Mouse (Mus musculus): ENCODE data around the gene Vstm2b. TPM values are rescaled to one million over a fixed set of nuclear protein-coding genes. Genes with fewer than 3 reads are reported as not detected.

Gene Vstm2b
- polyA plus RNA-seq (2016; fragmentation: Nextera tagmentation; extraction: Ambion mirVana) = 7.4 and 9.0 TPM in 2 replicates

GRCm38 (mm10) chr7:40898096-40898710, at the start of gene Vstm2b:
Gene Vstm2b, plus strand, starts transcription at chr7:40898328.
- Histone ChIP-seq H3K36me3 (no peaks in the 10 kb centered on the region), H3K27ac (peak within 1 kb of the TSS; percentile 87), H3K4me1 (replicated peaks) (peaks cover 52% of the 10 kb centered on the region), H3K9me3 (no peaks in the 10 kb centered on the region), H3K27me3 (ENCODE audit: insufficient read depth, poor library complexity, severe bottlenecking) (peaks cover 73% of the 10 kb centered on the region), H3K4me3 (peak within 1 kb of the TSS; percentile 76)
- DNase-seq (ENCODE audit: low spot score) = peak; percentile 49
- under 1% methylated on average over 33 of the region's 35 CpGs for WGBS

GRCm38 (mm10) chr7:40856088-40856625, 42.0 kb upstream of the Vstm2b start:
- H3K27ac ChIP-seq = no peak overlapping the region
- no peaks in the 10 kb centered on the region for H3K27me3 ChIP-seq (ENCODE audit: insufficient read depth, poor library complexity, severe bottlenecking)
- no peaks in the 10 kb centered on the region for H3K9me3 ChIP-seq
- 89% methylated on average over 7 of the region's 7 CpGs for WGBS
- H3K4me3 ChIP-seq = no peak overlapping the region
- H3K4me1 ChIP-seq (replicated peaks) = peaks cover 5% of the 10 kb centered on the region; the same call in 1 of the 2 replicates
- DNase-seq (ENCODE audit: low spot score) = no peak
- H3K36me3 ChIP-seq = no peaks in the 10 kb centered on the region

- H3K36me3 ChIP-seq = no peaks in the 10 kb centered on the region
- no peak overlapping the region for H3K4me3 ChIP-seq
- 62% methylated on average over 7 of the region's 7 CpGs for WGBS
- no peaks in the 10 kb centered on the region for H3K4me1 ChIP-seq (replicated peaks)
- H3K27ac ChIP-seq = no peak overlapping the region
- no peaks in the 10 kb centered on the region for H3K9me3 ChIP-seq
- no peak for DNase-seq (ENCODE audit: low spot score)
- H3K27me3 ChIP-seq (ENCODE audit: insufficient read depth, poor library complexity, severe bottlenecking) = no peaks in the 10 kb centered on the region
Observed at GRCm38 (mm10) chr7:40873380-40873990, 24.6 kb upstream of the Vstm2b start.

GRCm38 (mm10) chr7:40884855-40885489, 13.2 kb upstream of the Vstm2b start:
- no peaks in the 10 kb centered on the region for H3K27me3 ChIP-seq (ENCODE audit: insufficient read depth, poor library complexity, severe bottlenecking)
- H3K27ac ChIP-seq = peak overlapping the region; percentile 50
- H3K4me1 ChIP-seq (replicated peaks) = peaks cover 5% of the 10 kb centered on the region
- no peak overlapping the region for H3K4me3 ChIP-seq
- no peak for DNase-seq (ENCODE audit: low spot score)
- no peaks in the 10 kb centered on the region for H3K9me3 ChIP-seq
- H3K36me3 ChIP-seq = no peaks in the 10 kb centered on the region
- WGBS = 44% methylated on average over 8 of the region's 8 CpGs

- Histone ChIP-seq H3K4me1 (replicated peaks) (peaks cover 5% of the 10 kb centered on the region), H3K27me3 (ENCODE audit: insufficient read depth, poor library complexity, severe bottlenecking) (no peaks in the 10 kb centered on the region), H3K27ac (no peak overlapping the region), H3K9me3 (no peaks in the 10 kb centered on the region), H3K4me3 (no peak overlapping the region), H3K36me3 (no peaks in the 10 kb centered on the region)
- 91% methylated on average over 3 of the region's 3 CpGs for WGBS
- DNase-seq (ENCODE audit: low spot score) = no peak
Observed at GRCm38 (mm10) chr7:40888358-40888757, 9.8 kb upstream of the Vstm2b start.

- WGBS = 64% methylated on average over 4 of the region's 4 CpGs
- Histone ChIP-seq H3K4me3 (no peak overlapping the region), H3K27me3 (ENCODE audit: insufficient read depth, poor library complexity, severe bottlenecking) (peaks cover 61% of the 10 kb centered on the region), H3K4me1 (replicated peaks) (peaks cover 40% of the 10 kb centered on the region), H3K36me3 (no peaks in the 10 kb centered on the region), H3K27ac (no peak overlapping the region), H3K9me3 (no peaks in the 10 kb centered on the region)
- DNase-seq (ENCODE audit: low spot score) = no peak
Observed at GRCm38 (mm10) chr7:40896964-40897363, 1.2 kb upstream of the Vstm2b start.

- under 1% methylated on average over 67 of the region's 70 CpGs for WGBS
- Histone ChIP-seq H3K4me1 (replicated peaks) (peaks cover 52% of the 10 kb centered on the region), H3K27me3 (ENCODE audit: insufficient read depth, poor library complexity, severe bottlenecking) (peaks cover 80% of the 10 kb centered on the region), H3K36me3 (no peaks in the 10 kb centered on the region), H3K4me3 (peak overlapping the region; percentile 76), H3K27ac (peak overlapping the region; percentile 87), H3K9me3 (no peaks in the 10 kb centered on the region)
- peak; percentile 68 for DNase-seq (ENCODE audit: low spot score)
Observed at GRCm38 (mm10) chr7:40898711-40899375, 715 bp downstream of the Vstm2b start.

GRCm38 (mm10) chr7:40899376-40900265, 1.5 kb downstream of the Vstm2b start:
- Histone ChIP-seq H3K27ac (peak overlapping the region; percentile 87), H3K27me3 (ENCODE audit: insufficient read depth, poor library complexity, severe bottlenecking) (peaks cover 83% of the 10 kb centered on the region), H3K9me3 (no peaks in the 10 kb centered on the region), H3K4me1 (replicated peaks) (peaks cover 52% of the 10 kb centered on the region), H3K4me3 (peak overlapping the region; percentile 76), H3K36me3 (peaks cover 4% of the 10 kb centered on the region; the same call in 1 of the 2 replicates)
- peak; percentile 58 for DNase-seq (ENCODE audit: low spot score)
- under 1% methylated on average over 61 of the region's 61 CpGs for WGBS

GRCm38 (mm10) chr7:40901201-40901600, 3.1 kb downstream of the Vstm2b start:
- peak; percentile 86 for DNase-seq (ENCODE audit: low spot score)
- peak overlapping the region; percentile 17; the same call in 1 of the 2 replicates for H3K27ac ChIP-seq
- peaks cover 52% of the 10 kb centered on the region for H3K4me1 ChIP-seq (replicated peaks)
- no peaks in the 10 kb centered on the region for H3K9me3 ChIP-seq
- H3K27me3 ChIP-seq (ENCODE audit: insufficient read depth, poor library complexity, severe bottlenecking) = peaks cover 72% of the 10 kb centered on the region
- H3K36me3 ChIP-seq = peaks cover 18% of the 10 kb centered on the region
- peak overlapping the region; percentile 76 for H3K4me3 ChIP-seq
- 2% methylated on average over 16 of the region's 16 CpGs for WGBS

- DNase-seq (ENCODE audit: low spot score) = peak; percentile 39
- H3K9me3 ChIP-seq = no peaks in the 10 kb centered on the region
- no peak overlapping the region for H3K27ac ChIP-seq
- H3K4me1 ChIP-seq (replicated peaks) = peaks cover 62% of the 10 kb centered on the region
- WGBS = 10% methylated on average over 28 of the region's 28 CpGs
- H3K27me3 ChIP-seq (ENCODE audit: insufficient read depth, poor library complexity, severe bottlenecking) = peaks cover 59% of the 10 kb centered on the region
- peak overlapping the region; percentile 43 for H3K4me3 ChIP-seq
- H3K36me3 ChIP-seq = peaks cover 29% of the 10 kb centered on the region
Observed at GRCm38 (mm10) chr7:40902506-40902905, 4.4 kb downstream of the Vstm2b start.

- peaks cover 61% of the 10 kb centered on the region for H3K36me3 ChIP-seq
- peaks cover 26% of the 10 kb centered on the region for H3K27me3 ChIP-seq (ENCODE audit: insufficient read depth, poor library complexity, severe bottlenecking)
- H3K9me3 ChIP-seq = no peaks in the 10 kb centered on the region
- no peak overlapping the region for H3K27ac ChIP-seq
- 89% methylated on average over 1 of the region's 1 CpGs for WGBS
- no peak overlapping the region for H3K4me3 ChIP-seq
- DNase-seq (ENCODE audit: low spot score) = no peak
- peaks cover 31% of the 10 kb centered on the region for H3K4me1 ChIP-seq (replicated peaks)
Observed at GRCm38 (mm10) chr7:40906484-40906883, 8.4 kb downstream of the Vstm2b start.

GRCm38 (mm10) chr7:40916761-40917160, 18.6 kb downstream of the Vstm2b start:
- 86% methylated on average over 3 of the region's 3 CpGs for WGBS
- no peaks in the 10 kb centered on the region for H3K9me3 ChIP-seq
- peaks cover 1% of the 10 kb centered on the region; the same call in 1 of the 2 replicates for H3K36me3 ChIP-seq
- no peaks in the 10 kb centered on the region for H3K4me1 ChIP-seq (replicated peaks)
- H3K27me3 ChIP-seq (ENCODE audit: insufficient read depth, poor library complexity, severe bottlenecking) = no peaks in the 10 kb centered on the region
- no peak overlapping the region for H3K27ac ChIP-seq
- DNase-seq (ENCODE audit: low spot score) = no peak
- H3K4me3 ChIP-seq = no peak overlapping the region
